ENCODE assay signal across 16 mouse cellular contexts in the genomic region with DNA sequence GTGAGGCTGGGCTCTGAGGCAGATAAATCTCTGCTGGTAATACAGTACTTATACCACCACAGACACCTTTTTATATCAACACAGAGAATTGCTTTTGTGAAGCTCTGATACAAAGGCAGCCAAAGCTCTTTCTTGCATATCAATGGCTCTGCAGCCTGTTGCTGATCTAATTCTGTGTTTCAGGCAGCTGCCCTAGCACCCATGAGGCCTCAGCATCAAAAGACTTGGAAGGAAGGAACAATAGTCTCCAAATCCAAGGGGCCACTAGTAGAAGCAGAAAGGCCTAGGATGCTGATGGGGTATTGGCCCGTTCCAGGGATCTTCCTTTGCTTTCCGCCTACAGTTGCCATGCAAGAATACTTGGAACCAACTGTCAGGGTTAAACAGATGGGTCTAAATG.
DNase-seq lines count a peak whose midpoint lies in the region; ATAC-seq and TF ChIP-seq lines count a peak whose summit lies in the region.
"Had no signal": no experiment of that assay in that cellular context is flagged by ENCODE, and none has a peak within 500 bp of the region (broad histone marks: within the 10 kb centered on the region; RNA-seq: fewer than 3 reads in every experiment).

No protein-coding gene starts in this region.

- H3K9me3 ChIP-seq in forebrain, postnatal 0 days (ENCODE audit: low read length): no peaks in the 10 kb centered on the region
- H3K9me3 ChIP-seq in forebrain, embryonic 16.5 days (ENCODE audit: control insufficient read depth, low read length): no peaks in the 10 kb centered on the region
- H3K9me3 ChIP-seq in midbrain, embryonic 10.5 days (replicated peaks): no peaks in the 10 kb centered on the region
- no peaks in the 10 kb centered on the region for H3K9me3 ChIP-seq in midbrain, embryonic 16.5 days (replicated peaks; ENCODE audit: control insufficient read depth, low read length, poor library complexity, severe bottlenecking)
- no peaks in the 10 kb centered on the region for H3K9me3 ChIP-seq in midbrain, embryonic 13.5 days
- H3K9me3 ChIP-seq in embryonic facial prominence, embryonic 10.5 days: no peaks in the 10 kb centered on the region
- H3K9me3 ChIP-seq: forebrain, embryonic 13.5 days; heart, embryonic 13.5 days had no signal

- H3K4me3 ChIP-seq in forebrain, postnatal 0 days (ENCODE audit: low read depth, low read length): no peak overlapping the region
- H3K4me3 ChIP-seq in forebrain, embryonic 16.5 days (replicated peaks; ENCODE audit: low read length): no peak overlapping the region
- H3K4me3 ChIP-seq in midbrain, embryonic 10.5 days: no peak overlapping the region
- no peak overlapping the region for H3K4me3 ChIP-seq in midbrain, embryonic 16.5 days (ENCODE audit: low read depth, low read length)
- no peak overlapping the region for H3K4me3 ChIP-seq in midbrain, embryonic 13.5 days (replicated peaks)
- no peak overlapping the region for H3K4me3 ChIP-seq in embryonic facial prominence, embryonic 10.5 days
- H3K4me3 ChIP-seq: forebrain, embryonic 13.5 days; heart, embryonic 13.5 days had no signal

- no peak for TF ChIP-seq CTCF in forebrain, postnatal 0 days (IDR thresholded peaks at IDR 0.05; ENCODE audit: low read depth)

- H3K27ac ChIP-seq in forebrain, postnatal 0 days (ENCODE audit: low read depth, low read length): no peak overlapping the region
- no peak overlapping the region for H3K27ac ChIP-seq in forebrain, embryonic 16.5 days (ENCODE audit: low read length)
- H3K27ac ChIP-seq in midbrain, embryonic 10.5 days (replicated peaks): peak overlapping the region; percentile 28; the same call in 1 of the 2 replicates
- H3K27ac ChIP-seq in midbrain, embryonic 16.5 days (ENCODE audit: low read length): no peak overlapping the region
- no peak overlapping the region for H3K27ac ChIP-seq in midbrain, embryonic 13.5 days
- H3K27ac ChIP-seq in embryonic facial prominence, embryonic 10.5 days (replicated peaks): no peak overlapping the region
- H3K27ac ChIP-seq: forebrain, embryonic 13.5 days; heart, embryonic 13.5 days had no signal

- peak; percentile 58 for ATAC-seq in forebrain, postnatal 0 days
- ATAC-seq in forebrain, embryonic 16.5 days: no peak
- no peak for ATAC-seq in midbrain, embryonic 16.5 days
- ATAC-seq in midbrain, embryonic 13.5 days: 0 out of 2 replicates have a peak, but pooled peaks have one; percentile 30
- ATAC-seq: forebrain, embryonic 13.5 days; hindbrain, embryonic 16.5 days had no signal

- no peaks in the 10 kb centered on the region for H3K27me3 ChIP-seq in forebrain, postnatal 0 days (ENCODE audit: insufficient read depth, low read length)
- no peaks in the 10 kb centered on the region for H3K27me3 ChIP-seq in forebrain, embryonic 16.5 days (replicated peaks; ENCODE audit: control insufficient read depth, insufficient read depth, low read length)
- no peaks in the 10 kb centered on the region for H3K27me3 ChIP-seq in midbrain, embryonic 10.5 days (ENCODE audit: low read depth, poor library complexity, severe bottlenecking)
- no peaks in the 10 kb centered on the region for H3K27me3 ChIP-seq in midbrain, embryonic 16.5 days (ENCODE audit: control insufficient read depth, insufficient read depth, low read depth, low read length)
- no peaks in the 10 kb centered on the region for H3K27me3 ChIP-seq in midbrain, embryonic 13.5 days
- no peaks in the 10 kb centered on the region for H3K27me3 ChIP-seq in embryonic facial prominence, embryonic 10.5 days (replicated peaks; ENCODE audit: low read depth, poor library complexity, severe bottlenecking)
- H3K27me3 ChIP-seq: forebrain, embryonic 13.5 days; heart, embryonic 13.5 days had no signal

- no peak overlapping the region for H3K4me2 ChIP-seq in forebrain, postnatal 0 days (ENCODE audit: low read depth)
- no peak overlapping the region for H3K4me2 ChIP-seq in forebrain, embryonic 16.5 days (ENCODE audit: low read length)
- H3K4me2 ChIP-seq in midbrain, embryonic 16.5 days (ENCODE audit: low read length): no peak overlapping the region
- H3K4me2 ChIP-seq in midbrain, embryonic 13.5 days (replicated peaks): no peak overlapping the region
- H3K4me2 ChIP-seq: forebrain, embryonic 13.5 days; heart, embryonic 13.5 days had no signal

- no peaks in the 10 kb centered on the region for H3K4me1 ChIP-seq in forebrain, postnatal 0 days (ENCODE audit: insufficient read depth)
- no peaks in the 10 kb centered on the region for H3K4me1 ChIP-seq in forebrain, embryonic 16.5 days (replicated peaks; ENCODE audit: control insufficient read depth, insufficient read depth, low read length)
- peaks cover 8% of the 10 kb centered on the region for H3K4me1 ChIP-seq in midbrain, embryonic 10.5 days
- H3K4me1 ChIP-seq in midbrain, embryonic 16.5 days (ENCODE audit: control insufficient read depth, insufficient read depth, low read length): peaks cover 2% of the 10 kb centered on the region; the same call in 1 of the 2 replicates
- peaks cover 5% of the 10 kb centered on the region; the same call in 1 of the 2 replicates for H3K4me1 ChIP-seq in midbrain, embryonic 13.5 days (replicated peaks)
- no peaks in the 10 kb centered on the region for H3K4me1 ChIP-seq in embryonic facial prominence, embryonic 10.5 days
- H3K4me1 ChIP-seq: heart, embryonic 13.5 days had no signal

- 19% methylated on average over 2 of the region's 2 CpGs for WGBS in forebrain, postnatal 0 days
- 28% methylated on average over 2 of the region's 2 CpGs for WGBS in forebrain, embryonic 16.5 days
- 32% methylated on average over 2 of the region's 2 CpGs for WGBS in midbrain, embryonic 10.5 days
- WGBS in midbrain, embryonic 16.5 days: 30% methylated on average over 2 of the region's 2 CpGs
- 24% methylated on average over 2 of the region's 2 CpGs for WGBS in midbrain, embryonic 13.5 days
- WGBS in embryonic facial prominence, embryonic 10.5 days: 55% methylated on average over 2 of the region's 2 CpGs

- H3K36me3 ChIP-seq in forebrain, postnatal 0 days (ENCODE audit: insufficient read depth): no peaks in the 10 kb centered on the region
- no peaks in the 10 kb centered on the region for H3K36me3 ChIP-seq in forebrain, embryonic 16.5 days (ENCODE audit: control insufficient read depth, insufficient read depth)
- no peaks in the 10 kb centered on the region for H3K36me3 ChIP-seq in midbrain, embryonic 10.5 days
- H3K36me3 ChIP-seq in midbrain, embryonic 16.5 days (ENCODE audit: control insufficient read depth, insufficient read depth, low read length): no peaks in the 10 kb centered on the region
- H3K36me3 ChIP-seq in midbrain, embryonic 13.5 days: no peaks in the 10 kb centered on the region
- no peaks in the 10 kb centered on the region for H3K36me3 ChIP-seq in embryonic facial prominence, embryonic 10.5 days (replicated peaks)
- H3K36me3 ChIP-seq: heart, embryonic 13.5 days had no signal

- DNase-seq in forebrain, postnatal 0 days: peak; percentile 20
- no peak for DNase-seq in midbrain, embryonic 10.5 days (ENCODE audit: low spot score)
- no peak for DNase-seq in right cerebral cortex, adult 18-20 months
- DNase-seq in embryonic facial prominence, embryonic 10.5 days (ENCODE audit: low spot score): no peak
- DNase-seq: adrenal gland, postnatal 10 days; cerebellum, adult 18-20 months; cerebellum, adult 9-11 months; cerebellum, postnatal 36 days; gastrocnemius, postnatal 14 days; heart, postnatal 36 days had no signal

- H3K9ac ChIP-seq in forebrain, postnatal 0 days: no peak overlapping the region
- no peak overlapping the region for H3K9ac ChIP-seq in forebrain, embryonic 16.5 days (replicated peaks; ENCODE audit: low read depth, low read length)
- no peak overlapping the region for H3K9ac ChIP-seq in midbrain, embryonic 16.5 days (ENCODE audit: low read depth, low read length)
- no peak overlapping the region for H3K9ac ChIP-seq in midbrain, embryonic 13.5 days (replicated peaks)
- H3K9ac ChIP-seq: forebrain, embryonic 13.5 days; heart, embryonic 13.5 days had no signal

Comparison
In these comparisons a context has a peak if more than half of its experiments do, and no peak if none do; other contexts are left out.
1. ATAC-seq: peak in forebrain, postnatal 0 days (single experiment) and midbrain, embryonic 13.5 days (single experiment); none in forebrain, embryonic 16.5 days (single experiment) and midbrain, embryonic 16.5 days (single experiment).